ENCODE assay signal across 15 mouse cellular contexts in the genomic region with DNA sequence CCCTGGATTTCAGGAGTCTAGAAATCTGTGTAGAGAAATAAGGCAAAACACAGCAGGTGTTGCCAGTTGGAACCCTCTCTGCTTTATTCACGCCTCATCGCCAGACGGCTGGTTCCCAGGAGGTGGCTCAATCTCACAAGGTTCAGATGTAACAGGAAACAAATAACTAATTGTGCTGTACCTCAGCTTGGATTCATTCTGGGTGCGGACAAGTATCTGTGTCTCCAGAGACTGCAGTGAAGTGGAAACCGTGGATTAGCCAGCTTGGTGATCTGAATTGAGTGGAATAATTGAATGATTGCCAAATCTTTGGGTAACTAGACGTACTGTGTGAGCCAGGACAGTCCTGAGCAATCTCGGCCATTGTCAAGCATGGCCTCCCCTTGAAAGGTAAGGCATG.
DNase-seq lines count a peak whose midpoint lies in the region; ATAC-seq and TF ChIP-seq lines count a peak whose summit lies in the region.
"Had no signal": no experiment of that assay in that cellular context is flagged by ENCODE, and none has a peak within 500 bp of the region (broad histone marks: within the 10 kb centered on the region; RNA-seq: fewer than 3 reads in every experiment).

No protein-coding gene starts in this region.

- WGBS in forebrain, embryonic 14.5 days = 11% methylated on average over 7 of the region's 7 CpGs
- 20% methylated on average over 7 of the region's 7 CpGs for WGBS in neural tube, embryonic 13.5 days

- no peaks in the 10 kb centered on the region for H3K36me3 ChIP-seq in forebrain, embryonic 14.5 days (ENCODE audit: control insufficient read depth, insufficient read depth, low read length)
- H3K36me3 ChIP-seq in neural tube, embryonic 13.5 days = no peaks in the 10 kb centered on the region
- H3K36me3 ChIP-seq: heart, embryonic 15.5 days had no signal

- TF ChIP-seq CTCF in layer of hippocampus, adult 2 months (conservative IDR thresholded peaks at IDR 0.05) = no peak

- H3K4me2 ChIP-seq in forebrain, embryonic 14.5 days (ENCODE audit: low read length) = no peak overlapping the region
- no peak overlapping the region for H3K4me2 ChIP-seq in neural tube, embryonic 13.5 days
- H3K4me2 ChIP-seq: heart, embryonic 15.5 days had no signal

- peak; percentile 14 to 15 for DNase-seq in layer of hippocampus, adult 8-10 months (ENCODE audit: low spot score in 2 of 2)
- no peak for DNase-seq in layer of hippocampus, adult 2 months (ENCODE audit: low spot score in 2 of 2)
- peak; percentile 50 for DNase-seq in cerebellum, adult 11-12 months
- peak; percentile 85 for DNase-seq in forebrain, embryonic 14.5 days (ENCODE audit: low spot score)
- DNase-seq in lung, postnatal 25 days (ENCODE audit: low spot score) = no peak
- no peak for DNase-seq in heart, postnatal 10 days
- no peak for DNase-seq in B cell, adult 2 months
- DNase-seq: gastrocnemius, postnatal 25 days; kidney, postnatal 14 days; thymus, postnatal 4 days had no signal

- intact Hi-C loops in heart, postnatal 10 days (cut with DNase I) = no loop called here

- no peaks in the 10 kb centered on the region for H3K27me3 ChIP-seq in forebrain, embryonic 14.5 days (replicated peaks; ENCODE audit: control insufficient read depth, insufficient read depth, low read length)
- H3K27me3 ChIP-seq in neural tube, embryonic 13.5 days = no peaks in the 10 kb centered on the region
- H3K27me3 ChIP-seq: heart, embryonic 15.5 days had no signal

- no peak overlapping the region for H3K9ac ChIP-seq in forebrain, embryonic 14.5 days (ENCODE audit: low read length)
- no peak overlapping the region for H3K9ac ChIP-seq in neural tube, embryonic 13.5 days
- H3K9ac ChIP-seq: heart, embryonic 15.5 days; liver, embryonic 14.5 days had no signal

- H3K4me1 ChIP-seq in forebrain, embryonic 14.5 days (ENCODE audit: control insufficient read depth, insufficient read depth, low read length) = no peaks in the 10 kb centered on the region
- H3K4me1 ChIP-seq in neural tube, embryonic 13.5 days (replicated peaks) = 0 out of 2 replicates have a peak, but pooled peaks cover 3% of the 10 kb centered on the region
- H3K4me1 ChIP-seq: heart, embryonic 15.5 days had no signal

- H3K4me3 ChIP-seq in layer of hippocampus, adult 2 months = no peak overlapping the region
- no peak overlapping the region for H3K4me3 ChIP-seq in forebrain, embryonic 14.5 days (ENCODE audit: low read depth, low read length)
- no peak overlapping the region for H3K4me3 ChIP-seq in neural tube, embryonic 13.5 days
- H3K4me3 ChIP-seq: heart, embryonic 15.5 days had no signal

- H3K27ac ChIP-seq in layer of hippocampus, adult 2 months = no peak overlapping the region
- H3K27ac ChIP-seq in forebrain, embryonic 14.5 days (ENCODE audit: low read depth, low read length) = no peak overlapping the region; the same call in 1 of the 2 replicates
- H3K27ac ChIP-seq in neural tube, embryonic 13.5 days (replicated peaks) = no peak overlapping the region
- H3K27ac ChIP-seq: heart, embryonic 15.5 days; liver, embryonic 14.5 days; macrophage; stomach, postnatal 0 days had no signal

- peak; percentile 96 for ATAC-seq in forebrain, embryonic 14.5 days
- ATAC-seq in neural tube, embryonic 13.5 days (ENCODE audit: low read depth) = peak; percentile 89

- H3K9me3 ChIP-seq in forebrain, embryonic 14.5 days (replicated peaks; ENCODE audit: control insufficient read depth, low read length) = no peaks in the 10 kb centered on the region
- no peaks in the 10 kb centered on the region for H3K9me3 ChIP-seq in neural tube, embryonic 13.5 days
- H3K9me3 ChIP-seq: heart, embryonic 15.5 days had no signal

Comparison
In these comparisons a context has a peak if more than half of its experiments do, and no peak if none do; other contexts are left out.
1. DNase-seq: peak in layer of hippocampus, adult 8-10 months (2 of 2), cerebellum, adult 11-12 months (single experiment) and forebrain, embryonic 14.5 days (single experiment); none in layer of hippocampus, adult 2 months (0 of 2), lung, postnatal 25 days (single experiment), heart, postnatal 10 days (0 of 2) and B cell, adult 2 months (0 of 2).